Mouse (Mus musculus): ENCODE results near the gene Arhgap15. TPM values are rescaled to one million over a fixed set of nuclear protein-coding genes. Genes with fewer than 3 reads are reported as not detected.

Gene Arhgap15
- total RNA-seq, 2 experiments from 2014 or later = 0.82 to 1.0 TPM

DNA sequence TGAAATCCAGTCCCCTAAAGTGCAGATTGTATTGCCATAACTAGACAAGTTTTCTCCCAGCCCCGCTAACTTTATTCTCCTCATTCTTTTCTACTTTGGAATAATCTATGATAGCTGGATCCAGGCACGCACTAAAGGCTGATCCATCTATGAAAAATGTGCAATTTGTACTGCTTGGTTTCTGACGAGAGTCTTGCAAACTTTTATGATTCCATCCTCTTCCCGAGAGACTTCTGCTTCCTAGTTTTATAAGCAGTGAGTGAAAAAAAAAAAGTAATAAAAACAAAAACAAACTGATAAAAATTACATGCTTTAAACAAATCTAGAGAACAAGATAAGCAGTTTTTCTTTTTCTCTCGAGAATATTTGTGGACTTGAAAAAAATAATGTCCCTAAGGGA lies 398.9 kb downstream of the Arhgap15 start:
- intact Hi-C loops (cut with DNase I) = no loop called here
- peak in 1 of 2 experiments; percentile 20 for DNase-seq

DNA sequence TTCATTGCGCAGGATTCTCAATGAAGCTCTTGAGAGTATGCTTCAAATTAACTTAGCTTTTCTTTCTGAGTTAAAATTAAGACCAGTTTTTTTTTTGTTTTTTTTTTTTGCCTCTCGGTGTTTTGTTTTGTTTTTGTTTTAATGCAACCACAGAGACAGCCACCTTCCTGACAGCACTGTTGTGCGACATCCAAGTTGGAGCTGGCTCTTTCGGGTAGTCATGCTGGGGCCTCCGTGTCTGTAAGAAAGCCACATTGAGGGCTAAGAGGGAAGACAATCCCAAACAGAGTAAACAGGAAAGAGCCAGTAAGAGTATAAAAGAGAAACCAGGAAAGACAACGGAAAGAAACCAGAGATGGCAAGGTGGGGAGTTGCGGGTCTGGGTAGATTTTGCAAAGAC lies 399.3 kb downstream of the Arhgap15 start:
- intact Hi-C loops (cut with DNase I) = no loop called here
- peak; percentile 26 to 47 for DNase-seq

GRCm38 (mm10) chr2:44148550-44149100 lies 400.0 kb downstream of the Arhgap15 start:
- peak in 1 of 2 experiments; percentile 19 for DNase-seq
- intact Hi-C loops (cut with DNase I) = no loop called here

GRCm38 (mm10) chr2:44152301-44152700 lies 403.7 kb downstream of the Arhgap15 start:
- intact Hi-C loops (cut with DNase I) = no loop called here

GRCm38 (mm10) chr2:44160358-44160757 lies 411.7 kb downstream of the Arhgap15 start:
- intact Hi-C loops (cut with DNase I) = no loop called here
- DNase-seq = no peak

More at GRCm38 (mm10) chr2:44152301-44152700, 403.7 kb downstream of the Arhgap15 start:
- no peak for DNase-seq

GRCm38 (mm10) chr2:44165789-44166188 lies 417.2 kb downstream of the Arhgap15 start:
- DNase-seq = peak in 1 of 2 experiments; percentile 19

DNA sequence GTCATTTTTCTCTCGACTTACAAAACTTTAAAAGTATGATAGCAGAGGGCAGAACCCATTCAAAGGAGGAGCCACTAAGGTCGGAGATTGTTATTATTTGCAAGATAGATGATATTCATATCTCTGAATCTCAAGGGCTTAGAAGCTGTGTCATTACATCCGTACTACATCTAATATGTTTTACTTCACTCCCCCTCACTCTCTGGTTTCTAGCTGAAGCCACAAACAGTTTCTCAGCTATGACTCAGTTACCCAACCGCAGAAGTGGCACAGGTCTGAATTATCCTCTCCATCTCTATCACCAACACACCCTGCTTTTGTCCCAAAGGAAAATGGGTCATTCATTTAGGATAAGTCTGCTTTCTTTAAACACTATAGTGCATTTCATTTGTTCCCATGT lies 418.1 kb downstream of the Arhgap15 start:
- DNase-seq = no peak
- intact Hi-C loops (cut with DNase I) = no loop called here

More at GRCm38 (mm10) chr2:44165789-44166188, 417.2 kb downstream of the Arhgap15 start:
- intact Hi-C loops (cut with DNase I) = no loop called here

DNA sequence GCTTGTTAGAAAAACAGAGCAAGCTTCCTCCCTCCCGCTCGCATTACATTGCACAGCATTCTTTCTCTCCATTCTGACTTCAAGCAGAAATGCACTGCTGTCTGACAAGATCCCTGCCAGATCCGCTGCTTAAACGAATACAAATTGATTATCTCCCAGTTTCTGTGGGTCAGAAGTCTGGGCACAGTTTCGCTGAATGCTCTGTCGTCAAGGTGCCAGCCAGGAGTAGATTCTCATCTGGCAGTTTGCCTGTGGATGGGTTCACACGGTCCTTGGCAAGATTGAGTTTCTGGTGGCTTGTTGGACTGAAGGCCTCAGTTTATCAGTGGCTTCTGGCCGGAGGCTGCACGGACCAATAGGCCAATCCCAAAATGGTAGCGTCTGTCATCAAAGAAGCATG lies 435.9 kb downstream of the Arhgap15 start:
- no peak for DNase-seq
- intact Hi-C loops (cut with DNase I) = loop anchor here (5.0 kb wide), 1 partner anchor 568 kb away; no protein-coding TSS in a partner anchor

- DNase-seq = no peak
- intact Hi-C loops (cut with DNase I) = no loop called here
These were observed 442.1 kb downstream of the Arhgap15 start for GRCm38 (mm10) chr2:44190749-44191148.

GRCm38 (mm10) chr2:44192058-44192457 lies 443.4 kb downstream of the Arhgap15 start:
- intact Hi-C loops (cut with DNase I) = no loop called here
- DNase-seq = peak in 1 of 2 experiments; percentile 7

- DNase-seq = no peak
These were observed 466.9 kb downstream of the Arhgap15 start for GRCm38 (mm10) chr2:44215506-44215905.

DNA sequence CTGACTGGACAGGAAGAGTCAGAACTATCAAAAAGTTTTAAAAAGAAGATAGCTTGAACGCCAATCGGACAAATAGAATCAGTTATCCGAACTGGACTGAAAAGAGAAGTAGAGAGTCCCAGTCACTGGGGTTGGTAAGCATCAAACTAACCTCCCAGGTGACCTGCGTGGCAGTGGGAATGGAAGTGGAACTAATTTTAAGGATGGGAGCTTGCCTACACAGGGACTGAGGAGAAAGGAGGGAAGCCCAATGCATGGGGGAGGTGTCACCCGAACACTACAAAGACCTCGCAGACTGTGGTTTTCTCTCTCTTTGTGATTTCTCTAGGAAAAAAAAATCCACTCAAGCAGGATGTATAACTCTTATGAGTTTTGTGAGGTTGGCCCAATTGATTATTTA lies 469.2 kb downstream of the Arhgap15 start:
- DNase-seq = no peak
- intact Hi-C loops (cut with DNase I) = no loop called here

More at GRCm38 (mm10) chr2:44215506-44215905, 466.9 kb downstream of the Arhgap15 start:
- intact Hi-C loops (cut with DNase I) = no loop called here

GRCm38 (mm10) chr2:44218317-44218716 lies 469.7 kb downstream of the Arhgap15 start:
- intact Hi-C loops (cut with DNase I) = no loop called here
- no peak for DNase-seq

- intact Hi-C loops (cut with DNase I) = no loop called here
- no peak for DNase-seq
These were observed 473.1 kb downstream of the Arhgap15 start for GRCm38 (mm10) chr2:44221686-44222085.

DNA sequence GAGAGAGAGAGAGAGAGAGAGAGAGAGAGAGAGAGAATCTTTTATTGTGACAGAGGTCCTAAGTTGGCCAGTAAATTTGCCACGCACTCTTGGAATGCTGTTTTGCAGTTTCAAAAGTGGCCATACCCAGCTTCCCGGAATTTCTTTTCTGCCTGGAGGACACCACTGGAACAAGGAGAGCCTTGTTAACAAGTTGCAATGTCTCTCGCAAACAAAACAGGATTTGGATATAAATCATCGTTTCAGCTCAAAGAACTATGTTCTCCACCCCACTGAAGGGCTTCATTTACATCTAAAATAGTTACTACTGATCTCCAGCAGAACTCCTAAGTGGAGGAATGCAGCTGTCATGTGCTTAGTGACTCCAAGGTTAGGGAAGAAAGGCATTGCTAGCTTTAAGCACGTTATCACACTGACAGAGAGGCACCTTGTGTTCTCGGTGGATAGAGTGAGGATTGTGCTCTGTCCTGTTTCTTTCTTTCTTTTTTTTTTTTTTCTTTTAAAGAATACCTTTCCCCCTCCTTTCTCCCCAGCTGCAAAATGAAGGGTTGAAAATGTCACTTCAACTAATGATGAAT lies 473.6 kb downstream of the Arhgap15 start:
- peak in 1 of 2 experiments; percentile 7 for DNase-seq
- intact Hi-C loops (cut with DNase I) = no loop called here

GRCm38 (mm10) chr2:44234856-44235255 lies 486.2 kb downstream of the Arhgap15 start:
- intact Hi-C loops (cut with DNase I) = no loop called here
- DNase-seq = no peak

DNA sequence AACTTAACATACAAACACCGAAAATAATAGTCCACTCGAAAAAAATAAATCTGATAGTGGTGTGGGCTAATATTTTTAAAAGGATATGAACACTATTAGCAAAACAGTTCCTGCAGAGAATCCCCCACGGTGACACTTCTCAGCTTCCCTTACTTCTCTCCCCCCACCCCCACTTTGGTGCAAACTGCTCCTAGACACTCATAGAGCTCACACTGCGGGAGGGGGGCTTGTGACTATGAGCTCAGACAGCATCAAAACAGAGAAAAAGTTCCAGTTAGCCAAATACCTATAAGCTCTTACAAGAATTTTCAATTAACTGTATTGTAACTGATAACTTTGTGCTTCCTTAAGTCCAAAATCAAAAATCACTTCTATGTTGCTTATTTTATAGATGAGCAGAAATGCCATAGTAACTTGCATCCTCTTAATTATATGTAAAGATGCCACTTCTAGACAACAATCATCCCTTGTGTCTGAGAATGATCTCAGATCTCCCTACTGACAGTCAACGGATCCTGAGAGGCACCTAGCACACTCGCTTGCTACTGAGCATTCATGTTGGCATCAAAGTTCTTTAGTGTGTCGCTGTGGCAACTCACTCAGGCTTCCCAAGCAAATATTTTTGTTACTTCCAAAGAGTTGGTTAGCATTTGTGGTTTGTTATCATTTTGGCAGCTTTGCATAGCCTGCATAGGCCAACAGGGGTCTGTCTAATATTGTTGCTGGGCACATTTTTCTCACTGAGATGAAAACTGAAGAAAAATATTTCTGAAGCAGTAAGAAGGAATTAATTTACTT lies 493.2 kb downstream of the Arhgap15 start:
- DNase-seq = no peak
- intact Hi-C loops (cut with DNase I) = no loop called here

- intact Hi-C loops (cut with DNase I) = no loop called here
- DNase-seq = peak; percentile 15 to 30
These were observed 494.1 kb downstream of the Arhgap15 start for GRCm38 (mm10) chr2:44242628-44243255.

DNA sequence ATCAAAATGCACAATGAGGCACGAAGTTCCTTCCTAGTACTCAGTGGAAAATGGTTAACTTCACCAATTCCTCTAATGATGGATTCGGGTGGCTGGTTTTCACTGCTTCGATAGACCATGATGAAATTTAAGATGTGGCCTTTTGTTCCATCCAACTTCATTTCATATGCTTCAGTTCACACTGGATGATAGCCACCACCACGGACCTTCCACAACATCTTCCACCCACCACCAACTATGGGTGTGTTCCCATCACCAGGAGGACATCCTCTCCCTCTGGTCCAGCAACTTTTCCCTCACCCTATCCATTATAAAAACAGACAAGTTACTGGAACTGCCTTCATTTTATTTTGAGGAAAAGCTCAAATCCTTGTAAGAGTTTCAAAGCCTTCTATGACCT lies 506.7 kb downstream of the Arhgap15 start:
- intact Hi-C loops (cut with DNase I) = no loop called here
- DNase-seq = no peak

GRCm38 (mm10) chr2:44257946-44258345 lies 509.3 kb downstream of the Arhgap15 start:
- intact Hi-C loops (cut with DNase I) = no loop called here
- no peak for DNase-seq

Measured in heart, postnatal 10 days (tissue).